Mouse (Mus musculus): ENCODE results near the gene Zc3h10. TPM values are rescaled to one million over a fixed set of nuclear protein-coding genes. Genes with fewer than 3 reads are reported as not detected.
"Not testable (repeated sequence)": the region's sequence is repeated elsewhere in the genome, so short reads cannot be mapped to it uniquely, and the experiment has no call there.

The Zc3h10 gene
- total RNA-seq, 2 experiments from 2014 or later: 4.9 to 5.1 TPM

DNA sequence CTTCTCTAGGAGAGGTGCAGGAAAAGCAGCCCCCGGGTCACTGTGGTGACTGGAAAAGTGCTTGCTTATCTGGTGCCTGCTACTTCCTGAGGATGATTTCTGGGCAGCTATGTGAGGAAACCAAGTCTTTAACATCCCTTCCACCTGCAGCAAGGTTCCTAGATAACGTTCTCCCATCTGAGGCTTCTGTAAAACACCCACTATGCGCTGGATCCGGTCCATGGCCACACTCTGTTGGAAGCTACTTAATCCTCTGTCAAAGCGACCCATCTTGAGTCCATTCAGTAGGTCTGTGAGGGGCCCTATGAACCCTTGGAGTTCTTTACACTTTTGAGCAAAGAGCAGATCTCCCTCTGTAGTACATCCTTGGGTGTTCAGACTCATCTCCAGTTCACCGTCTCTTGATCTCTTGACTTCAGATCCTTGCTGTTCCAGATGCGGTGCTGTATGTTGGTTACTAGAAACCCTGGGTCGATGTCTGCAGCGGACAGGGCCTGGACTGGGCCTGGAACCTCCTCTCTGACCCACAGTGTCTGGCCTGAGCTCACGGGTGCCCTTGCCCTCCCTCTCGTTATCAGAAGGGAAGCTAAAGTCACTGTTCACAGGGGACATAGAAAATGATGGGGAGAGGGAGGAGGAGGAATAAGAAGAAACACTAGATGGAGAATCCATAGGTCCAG lies 2.7 kb upstream of the Zc3h10 start:
- DNase-seq: not testable (repeated sequence)

DNA sequence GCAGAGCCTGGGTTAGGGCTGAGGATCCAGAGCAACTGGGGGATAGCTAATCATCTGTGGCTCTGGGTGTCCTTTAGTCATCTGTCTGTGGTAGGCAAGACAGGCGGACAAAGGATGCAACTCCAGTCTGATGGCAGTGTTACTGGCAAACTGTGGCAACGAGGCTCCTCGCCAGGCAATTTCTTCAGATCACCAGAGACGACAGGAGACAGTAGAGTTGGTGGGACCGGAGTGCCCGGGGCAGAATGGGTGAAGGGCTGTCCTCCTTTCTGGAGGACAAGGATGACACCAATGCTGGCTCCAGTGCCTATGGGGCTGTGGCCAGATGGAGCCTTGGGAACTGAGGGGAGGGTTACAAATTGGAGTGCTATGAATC lies 2.1 kb upstream of the Zc3h10 start:
- DNase-seq: peak; percentile 32

- DNase-seq: peak; percentile 93
Measured at GRCm38 (mm10) chr10:128548947-128549681, 1.5 kb upstream of the Zc3h10 start, which contains the start of gene Rpl41. TSS of gene Rpl41 (minus strand) at chr10:128549305.

- DNase-seq: not testable (repeated sequence)
Measured at GRCm38 (mm10) chr10:128548051-128548791, 647 bp upstream of the Zc3h10 start.

DNA sequence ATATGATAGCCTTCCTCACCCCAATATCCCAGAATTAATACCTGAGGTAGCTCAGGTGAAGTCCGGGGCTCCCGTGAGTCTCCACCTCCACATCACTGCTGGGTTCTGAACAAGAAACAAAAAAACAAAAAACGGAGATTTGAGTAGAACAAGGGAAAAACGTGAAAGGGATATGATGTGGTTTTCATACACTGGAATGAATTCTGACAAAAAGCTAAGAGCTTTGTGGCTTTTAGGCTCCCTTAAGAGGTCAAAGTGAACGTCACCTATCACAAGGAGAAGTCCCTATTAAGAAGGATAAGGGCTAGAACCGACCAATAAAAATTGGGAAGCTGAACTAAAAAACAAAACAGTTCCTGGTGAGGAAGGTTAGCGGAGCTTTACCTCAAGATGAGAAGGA lies 787 bp downstream of the Zc3h10 start:
- DNase-seq: no peak

- DNase-seq: no peak
Measured at GRCm38 (mm10) chr10:128546361-128546760, 1.2 kb downstream of the Zc3h10 start.

DNA sequence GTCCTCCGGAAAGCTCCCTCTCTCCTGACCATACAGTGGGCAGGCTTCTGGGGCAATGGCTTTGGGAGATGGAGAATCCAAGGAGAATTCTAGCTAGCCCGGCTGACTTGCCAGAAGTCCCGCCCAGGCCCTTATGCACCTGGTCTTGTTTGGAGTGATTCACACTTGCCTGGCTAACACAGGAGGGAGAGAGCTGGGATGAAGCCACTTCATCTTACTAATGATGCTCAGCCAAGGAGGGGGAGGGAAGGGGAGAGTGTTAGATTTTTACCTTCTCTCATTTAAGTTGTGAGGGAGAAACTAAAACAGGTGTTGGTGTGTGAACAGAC lies 2.0 kb downstream of the Zc3h10 start:
- DNase-seq: no peak

- no peak for DNase-seq
Measured at GRCm38 (mm10) chr10:128544674-128545569, 2.7 kb downstream of the Zc3h10 start.

GRCm38 (mm10) chr10:128544151-128544657 lies 3.4 kb downstream of the Zc3h10 start:
- no peak for DNase-seq

DNA sequence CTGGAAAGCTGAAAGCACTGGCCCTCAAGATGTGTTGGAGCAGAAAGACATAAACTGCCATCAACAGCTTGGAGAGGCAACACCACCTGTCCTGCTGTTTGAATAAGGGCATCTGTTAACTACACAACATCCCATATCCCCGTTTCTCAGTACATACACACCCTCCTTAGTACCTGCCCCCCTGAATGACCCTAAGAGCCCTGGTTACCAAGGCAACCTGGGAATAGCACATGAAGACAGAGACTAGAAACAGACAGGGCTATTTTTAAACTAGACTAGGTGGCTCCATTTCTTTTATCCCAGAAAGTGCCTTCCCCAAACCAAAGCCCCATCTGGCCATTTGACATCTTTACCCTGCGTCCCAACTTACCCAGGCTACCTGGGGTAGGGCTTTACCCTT lies 4.5 kb downstream of the Zc3h10 start:
- DNase-seq: no peak

DNA sequence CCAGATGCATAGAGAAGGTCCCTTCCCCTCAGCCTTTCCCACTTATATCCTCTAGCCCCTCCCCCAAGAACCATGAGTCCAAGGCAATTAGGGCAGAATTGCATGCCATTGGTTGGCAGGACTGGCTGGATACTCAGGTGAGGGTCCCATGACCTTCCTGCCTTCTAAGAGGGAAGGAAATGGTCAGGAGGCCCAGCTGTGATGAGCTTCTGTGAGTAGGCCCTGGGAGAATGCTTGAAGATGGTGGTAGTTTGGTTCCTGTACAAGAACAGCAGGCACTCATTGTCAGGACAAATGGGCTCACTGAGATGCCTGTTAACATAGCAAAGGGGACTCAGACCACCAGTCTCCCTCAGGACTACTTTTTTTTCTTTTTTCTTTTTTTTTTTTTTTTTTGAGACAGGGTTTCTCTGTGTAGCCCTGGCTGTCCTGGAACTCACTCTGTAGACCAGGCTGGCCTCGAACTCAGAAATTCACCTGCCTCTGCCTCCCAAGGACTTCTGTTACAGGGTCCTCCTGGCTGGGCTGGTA lies 9.2 kb downstream of the Zc3h10 start:
- DNase-seq: no peak

DNA sequence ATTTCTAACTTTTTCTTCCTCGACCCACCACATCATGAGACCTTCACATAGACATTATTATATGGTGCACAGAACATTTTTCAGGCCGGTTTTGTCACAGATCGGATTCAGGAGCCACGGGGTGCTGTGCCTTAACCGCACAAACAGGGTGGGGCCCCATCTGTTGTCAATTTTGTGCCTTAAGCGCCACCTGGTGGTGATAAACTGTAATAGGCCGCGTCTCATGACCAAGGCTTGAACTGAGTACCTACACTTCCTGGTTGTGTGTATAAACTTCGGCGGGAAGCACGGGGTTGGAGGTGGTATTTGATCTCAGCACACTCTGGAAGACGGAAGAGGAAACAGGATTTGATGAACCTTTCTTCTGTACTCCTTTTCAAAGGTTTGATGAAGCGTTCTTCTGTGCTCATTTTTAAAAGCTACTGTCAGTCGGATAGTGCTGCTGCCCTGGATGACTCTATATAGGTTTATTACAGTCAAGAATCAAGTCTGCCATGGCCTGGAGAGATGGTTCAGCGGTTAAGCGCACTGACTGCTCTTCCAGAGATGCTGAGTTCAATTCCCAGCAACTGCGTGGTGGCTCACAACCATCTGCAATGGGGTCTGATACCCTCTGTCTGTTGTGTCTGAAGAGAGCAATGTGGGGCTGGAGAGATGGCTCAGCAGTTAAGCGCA lies 11.2 kb downstream of the Zc3h10 start:
- peak; percentile 83 for DNase-seq

- DNase-seq: no peak
Measured at GRCm38 (mm10) chr10:128535624-128536265, 11.8 kb downstream of the Zc3h10 start.

- no peak for DNase-seq
Measured at GRCm38 (mm10) chr10:128535206-128535605, 12.4 kb downstream of the Zc3h10 start.

DNA sequence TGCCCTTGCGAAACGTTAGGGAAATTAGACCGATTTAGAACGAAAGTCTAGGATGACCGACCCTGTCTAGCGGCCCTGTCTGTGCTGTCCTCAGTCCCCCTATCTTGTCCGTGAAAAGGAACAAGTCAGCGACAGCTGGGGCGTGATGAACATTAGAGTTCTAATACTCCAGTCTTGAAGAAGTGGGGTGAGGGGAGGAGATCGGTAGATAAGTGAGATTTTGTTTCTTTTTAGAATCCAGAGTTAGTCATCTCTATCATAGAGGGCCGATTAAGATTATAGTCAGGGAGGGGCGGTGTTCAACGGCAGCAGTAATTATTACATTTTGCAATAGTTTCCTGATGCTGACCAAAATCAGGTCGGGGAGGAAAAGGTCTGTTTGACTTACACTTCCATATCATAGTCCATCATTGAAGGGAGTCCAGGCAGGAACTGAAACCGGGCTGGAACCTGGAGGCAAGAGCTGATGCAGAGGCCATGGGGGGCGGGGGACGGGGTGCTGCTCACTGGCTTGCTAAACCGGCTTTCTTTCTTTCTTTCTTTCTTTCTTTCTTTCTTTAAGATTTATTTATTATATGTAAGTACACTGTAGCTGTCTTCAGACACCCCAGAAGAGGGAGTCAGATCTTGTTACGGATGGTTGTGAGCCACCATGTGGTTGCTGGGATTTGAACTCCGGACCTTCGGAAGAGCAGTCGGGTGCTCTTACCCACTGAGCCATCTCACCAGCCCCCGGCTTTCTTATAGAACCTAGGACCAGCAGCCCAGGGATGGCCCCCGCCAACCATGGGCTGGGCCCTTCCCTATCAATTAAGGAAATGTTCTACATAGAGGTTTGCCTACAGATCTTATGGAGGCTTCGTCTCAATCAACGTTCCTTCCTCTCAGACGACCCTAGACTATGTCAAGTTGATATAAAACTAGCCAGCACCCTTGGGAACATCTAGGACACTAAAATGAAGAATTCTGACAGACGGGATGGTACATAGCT lies 20.9 kb downstream of the Zc3h10 start:
- DNase-seq: no peak

GRCm38 (mm10) chr10:128525671-128526308 lies 21.8 kb downstream of the Zc3h10 start, which contains the start of gene Esyt1:
TSS of gene Esyt1 (minus strand) at chr10:128525871.
- peak; percentile 97 for DNase-seq

DNA sequence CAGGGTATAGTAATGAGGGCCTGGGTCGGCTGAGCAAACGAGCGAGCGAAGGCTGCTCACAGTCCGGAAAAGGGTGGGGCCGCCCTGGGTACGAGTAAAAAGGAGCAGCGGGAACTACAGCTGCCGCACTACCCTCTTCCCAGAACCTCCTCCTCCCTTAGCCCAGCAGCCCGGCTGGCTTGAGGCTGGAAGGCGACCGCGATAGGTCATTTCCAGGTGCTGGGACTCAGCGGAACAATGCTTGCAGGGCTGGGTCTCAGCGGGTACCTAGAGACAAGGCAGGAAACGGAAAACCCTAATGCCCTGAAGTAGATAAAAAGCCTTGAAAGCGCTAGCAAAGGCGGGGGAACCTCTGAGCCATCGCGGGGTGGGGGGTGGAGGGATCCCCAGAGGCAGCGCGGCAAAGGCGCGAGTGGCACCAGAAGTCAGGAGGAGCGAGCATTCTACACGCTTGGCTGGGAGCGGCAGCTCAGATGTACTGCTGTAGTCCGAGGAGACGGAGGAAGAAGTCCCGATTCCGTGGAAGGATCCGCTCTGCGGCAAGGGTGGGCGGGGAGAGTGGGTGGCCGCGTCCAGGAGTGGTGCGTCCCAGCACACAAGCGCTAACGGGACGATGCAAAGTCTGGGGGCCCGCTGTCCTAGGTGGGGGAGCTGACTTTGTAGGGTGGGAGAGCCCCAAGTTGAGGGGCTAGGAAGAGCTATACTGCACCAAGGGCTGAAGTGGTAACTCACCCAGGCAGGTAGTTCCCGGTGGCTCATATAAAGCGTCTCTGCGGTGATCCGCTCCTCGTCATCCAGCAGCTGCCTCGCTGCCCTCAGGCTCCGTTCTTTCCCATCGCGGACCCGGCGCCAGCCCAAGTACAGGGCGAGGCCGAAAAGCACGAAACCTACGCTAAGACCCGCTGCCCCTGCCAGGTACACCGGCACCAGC lies 22.6 kb downstream of the Zc3h10 start:
- peak; percentile 50 for DNase-seq
